Mouse (Mus musculus) lung, postnatal 0 days (tissue): ENCODE data around the gene Yif1b.

Experiments
- CTCF ChIP-seq: IDR thresholded peaks from 2 replicates; pipeline ENCODE4 v1.5.1; 2016; ENCODE audit warnings: antibody characterized with exemption, mild to moderate bottlenecking
- EP300 ChIP-seq: IDR thresholded peaks from 2 replicates; pipeline ENCODE4 v1.6.1; 2016; ENCODE audit warnings: antibody characterized with exemption, mild to moderate bottlenecking, control low read depth

DNA sequence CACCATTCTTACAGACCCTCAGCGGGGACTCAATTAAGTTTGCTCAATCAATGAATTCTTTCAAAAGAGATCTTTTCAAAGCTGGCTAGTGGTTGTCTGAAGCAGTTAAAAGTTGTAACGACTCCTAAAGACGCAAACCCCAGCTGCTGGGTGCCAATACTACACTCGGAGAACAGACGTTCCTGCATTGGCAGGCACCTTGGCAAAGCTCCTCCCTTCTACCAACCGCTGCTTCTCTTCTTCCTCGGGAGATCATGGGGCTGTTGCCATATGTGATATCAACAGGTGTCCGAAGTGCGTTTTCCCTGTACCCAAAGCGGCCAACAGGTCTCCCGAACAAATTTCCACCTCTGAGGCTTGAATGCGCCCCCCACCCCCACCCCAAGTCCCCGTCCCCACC is 42.7 kb downstream of the Yif1b start:
- TF ChIP-seq CTCF (no peak), EP300 (no peak)
